Mouse (Mus musculus): ENCODE measurements around the gene Thumpd3. TPM values are rescaled to one million over a fixed set of nuclear protein-coding genes. Genes with fewer than 3 reads are reported as not detected.

Thumpd3 gene
- total and polyA plus RNA-seq, 2 experiments from 2014 or later: 29.3 to 45.5 TPM

DNA sequence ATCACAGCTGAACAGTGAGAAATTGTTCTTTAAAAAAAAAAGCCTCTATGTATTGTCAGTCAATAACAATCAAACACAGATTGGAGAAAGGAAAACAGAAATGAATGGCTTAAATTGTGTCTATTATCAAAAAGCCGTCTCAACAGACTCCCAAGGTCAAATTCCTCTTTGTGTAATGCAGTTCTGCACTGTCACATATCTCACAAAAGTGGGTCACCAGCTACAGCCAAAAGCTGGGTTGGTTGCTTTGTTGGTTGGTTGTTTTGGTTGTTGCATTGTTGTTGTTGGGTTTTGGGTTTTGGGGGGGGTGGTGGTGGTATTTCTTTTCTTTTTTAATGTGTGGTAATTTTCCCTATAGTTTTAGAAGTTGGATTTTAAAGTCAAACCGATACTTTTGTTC, 34.1 kb upstream of the Thumpd3 start:
- Histone ChIP-seq H3K4me2 (ENCODE audit: low read depth, low read length) (no peak overlapping the region), H3K27ac (peak overlapping the region; percentile 77), H3K36me3 (ENCODE audit: insufficient read depth, low read length) (no peaks in the 10 kb centered on the region), H3K9ac (replicated peaks; ENCODE audit: low read length) (no peak overlapping the region), H3K27me3 (ENCODE audit: insufficient read depth, low read length) (no peaks in the 10 kb centered on the region), H3K4me3 (ENCODE audit: low read length) (no peak overlapping the region), H3K4me1 (ENCODE audit: insufficient read depth, low read length) (no peaks in the 10 kb centered on the region; the same call in 1 of the 2 replicates), H3K9me3 (ENCODE audit: low read length) (0 out of 2 replicates have a peak, but pooled peaks cover 2% of the 10 kb centered on the region)
- 34% methylated on average over 2 of the region's 2 CpGs for WGBS
- DNase-seq (ENCODE audit: low spot score) (no peak), ATAC-seq (no peak)
- TF ChIP-seq CTCF (IDR thresholded peaks at IDR 0.05; ENCODE audit: low read depth): no peak

DNA sequence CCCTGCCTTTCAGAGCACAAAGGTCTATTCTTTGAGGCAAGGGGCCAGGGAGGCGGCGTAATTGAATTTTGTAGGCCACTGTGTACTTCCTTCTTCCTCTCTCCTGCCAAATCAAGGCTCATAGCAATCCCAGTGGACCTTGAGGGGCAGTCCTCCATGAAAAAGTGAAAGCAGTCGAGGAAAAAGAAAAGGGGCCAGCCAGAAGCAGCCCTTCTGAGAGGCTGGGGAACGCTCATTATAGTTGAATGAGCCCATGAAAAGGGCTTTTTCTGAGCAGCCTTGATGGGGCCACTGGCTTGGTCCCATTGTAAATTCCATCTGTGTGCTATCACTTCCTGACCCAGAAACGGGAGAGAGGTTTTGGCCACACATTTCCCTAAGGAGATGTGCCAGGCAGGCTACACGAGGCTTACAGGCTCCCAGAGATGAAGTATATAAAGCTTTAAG, 33.5 kb upstream of the Thumpd3 start:
- Histone ChIP-seq H3K9ac (replicated peaks; ENCODE audit: low read length) (no peak overlapping the region), H3K36me3 (ENCODE audit: insufficient read depth, low read length) (no peaks in the 10 kb centered on the region), H3K4me1 (ENCODE audit: insufficient read depth, low read length) (no peaks in the 10 kb centered on the region; the same call in 1 of the 2 replicates), H3K27me3 (ENCODE audit: insufficient read depth, low read length) (no peaks in the 10 kb centered on the region), H3K4me2 (ENCODE audit: low read depth, low read length) (0 out of 2 replicates have a peak overlapping the region, but pooled peaks have one; percentile 16), H3K9me3 (ENCODE audit: low read length) (0 out of 2 replicates have a peak, but pooled peaks cover 2% of the 10 kb centered on the region), H3K27ac (peak overlapping the region; percentile 77), H3K4me3 (ENCODE audit: low read length) (no peak overlapping the region)
- peak; percentile 94 for ATAC-seq
- TF ChIP-seq CTCF (IDR thresholded peaks at IDR 0.05; ENCODE audit: low read depth): 0 out of 2 replicates have a peak, but pooled peaks have one; percentile 3
- peak; percentile 89 for DNase-seq (ENCODE audit: low spot score)
- WGBS: 11% methylated on average over 6 of the region's 6 CpGs

DNA sequence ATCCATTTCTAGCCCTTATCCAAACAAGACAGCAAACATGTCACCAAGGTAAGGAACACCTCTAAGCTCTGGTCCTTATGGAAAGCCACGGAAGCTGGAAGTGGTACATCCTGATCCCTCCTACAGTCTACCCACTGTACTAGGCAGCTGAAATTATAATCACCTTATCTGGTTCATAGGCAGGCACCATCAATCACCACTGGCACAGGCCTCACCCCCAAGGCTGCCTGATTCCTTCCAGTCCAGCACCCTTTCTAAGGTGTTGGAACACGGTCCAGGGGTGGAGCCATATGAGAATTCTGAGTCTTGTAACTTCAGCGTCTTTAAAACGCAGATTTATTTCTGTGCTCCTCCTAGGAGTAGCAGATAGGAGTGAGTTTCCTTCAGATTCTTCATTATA, 32.5 kb upstream of the Thumpd3 start:
- no peak overlapping the region for H3K4me3 ChIP-seq (ENCODE audit: low read length)
- no peak overlapping the region for H3K4me2 ChIP-seq (ENCODE audit: low read depth, low read length)
- no peaks in the 10 kb centered on the region for H3K9me3 ChIP-seq (ENCODE audit: low read length)
- TF ChIP-seq CTCF (IDR thresholded peaks at IDR 0.05; ENCODE audit: low read depth): no peak
- DNase-seq (ENCODE audit: low spot score) (no peak), ATAC-seq (no peak)
- H3K4me1 ChIP-seq (ENCODE audit: insufficient read depth, low read length): no peaks in the 10 kb centered on the region; the same call in 1 of the 2 replicates
- no peaks in the 10 kb centered on the region for H3K27me3 ChIP-seq (ENCODE audit: insufficient read depth, low read length)
- WGBS: 77% methylated on average over 4 of the region's 4 CpGs
- H3K36me3 ChIP-seq (ENCODE audit: insufficient read depth, low read length): no peaks in the 10 kb centered on the region
- peak overlapping the region; percentile 77 for H3K27ac ChIP-seq
- no peak overlapping the region for H3K9ac ChIP-seq (replicated peaks; ENCODE audit: low read length)

DNA sequence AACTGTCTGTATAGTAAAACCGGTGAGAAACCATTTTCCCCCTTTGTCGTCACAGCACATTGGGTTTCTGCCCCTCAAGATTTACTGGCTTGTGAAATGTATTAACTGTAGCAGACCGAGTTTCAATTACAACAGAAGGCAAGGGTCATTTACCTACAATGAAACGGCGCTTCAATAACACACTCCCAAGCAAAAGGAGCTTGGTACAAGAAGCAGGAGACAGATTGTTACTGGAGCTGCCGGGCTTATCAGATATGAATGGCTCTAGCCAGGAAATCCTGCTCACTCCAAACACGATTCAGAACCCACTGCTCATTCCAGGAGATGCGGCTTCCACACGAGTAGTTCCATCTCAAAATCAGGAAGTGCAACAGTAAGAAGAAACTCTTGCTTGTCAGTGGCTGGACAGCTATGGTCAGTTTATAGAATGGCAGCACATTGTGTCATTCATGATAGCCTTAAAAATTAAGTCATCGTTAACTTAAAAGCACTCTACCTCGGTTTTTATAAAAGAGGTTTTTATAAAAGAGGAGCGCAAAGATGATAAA, 28.5 kb upstream of the Thumpd3 start:
- ATAC-seq (no peak), DNase-seq (ENCODE audit: low spot score) (no peak)
- H3K27me3 ChIP-seq (ENCODE audit: insufficient read depth, low read length): no peaks in the 10 kb centered on the region
- WGBS: 52% methylated on average over 12 of the region's 12 CpGs
- TF ChIP-seq CTCF (IDR thresholded peaks at IDR 0.05; ENCODE audit: low read depth): no peak
- H3K9ac ChIP-seq (replicated peaks; ENCODE audit: low read length): no peak overlapping the region
- no peak overlapping the region; the same call in 1 of the 2 replicates for H3K27ac ChIP-seq
- no peak overlapping the region for H3K4me3 ChIP-seq (ENCODE audit: low read length)
- no peaks in the 10 kb centered on the region for H3K9me3 ChIP-seq (ENCODE audit: low read length)
- no peak overlapping the region for H3K4me2 ChIP-seq (ENCODE audit: low read depth, low read length)
- H3K36me3 ChIP-seq (ENCODE audit: insufficient read depth, low read length): no peaks in the 10 kb centered on the region
- no peaks in the 10 kb centered on the region; the same call in 1 of the 2 replicates for H3K4me1 ChIP-seq (ENCODE audit: insufficient read depth, low read length)

DNA sequence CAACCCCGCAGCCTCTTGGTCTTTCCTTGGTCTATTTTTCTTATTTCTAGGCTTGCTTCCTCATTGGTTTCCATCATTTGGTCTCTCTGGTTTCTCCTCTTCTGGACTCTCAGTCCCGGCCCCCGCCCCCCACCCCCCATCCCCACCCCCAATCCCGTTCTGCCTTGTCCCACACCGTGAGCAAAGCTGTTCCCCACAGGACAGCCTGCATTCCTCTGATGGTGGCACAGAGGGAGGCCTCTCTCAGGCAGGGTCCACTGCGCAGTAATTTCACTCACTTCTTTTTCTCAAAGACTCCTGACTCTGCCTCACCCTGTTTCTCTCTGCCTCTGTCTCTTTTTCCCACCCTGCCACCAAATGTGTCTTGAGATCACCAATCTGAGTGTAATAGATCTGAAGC, 27.9 kb upstream of the Thumpd3 start:
- WGBS: 39% methylated on average over 6 of the region's 6 CpGs
- no peak for ATAC-seq
- Histone ChIP-seq H3K27ac (no peak overlapping the region), H3K9me3 (ENCODE audit: low read length) (no peaks in the 10 kb centered on the region), H3K4me1 (ENCODE audit: insufficient read depth, low read length) (no peaks in the 10 kb centered on the region; the same call in 1 of the 2 replicates), H3K9ac (replicated peaks; ENCODE audit: low read length) (no peak overlapping the region), H3K27me3 (ENCODE audit: insufficient read depth, low read length) (no peaks in the 10 kb centered on the region), H3K4me2 (ENCODE audit: low read depth, low read length) (no peak overlapping the region), H3K4me3 (ENCODE audit: low read length) (no peak overlapping the region), H3K36me3 (ENCODE audit: insufficient read depth, low read length) (no peaks in the 10 kb centered on the region)
- DNase-seq (ENCODE audit: low spot score): no peak
- TF ChIP-seq CTCF (IDR thresholded peaks at IDR 0.05; ENCODE audit: low read depth): no peak

DNA sequence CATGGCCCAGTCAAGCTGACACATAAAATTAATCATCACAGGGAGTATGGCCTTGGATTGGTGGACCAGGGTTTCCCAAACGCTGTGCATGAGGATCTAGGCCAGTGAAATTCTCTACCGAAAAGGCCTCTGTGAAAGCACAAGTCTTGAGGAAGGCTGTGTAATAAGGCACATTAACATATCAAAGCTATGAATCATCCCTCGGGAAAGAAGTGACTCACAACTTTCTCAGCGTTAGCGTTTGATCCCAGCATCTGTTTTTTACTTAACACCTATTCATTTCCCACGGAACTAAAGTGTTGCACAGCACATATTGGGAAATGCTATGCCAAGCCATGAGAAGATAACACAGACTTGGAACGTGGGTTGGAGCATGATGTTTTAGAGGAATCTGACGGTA, 21.2 kb upstream of the Thumpd3 start:
- no peak for ATAC-seq
- WGBS: 21% methylated on average over 8 of the region's 8 CpGs

DNA sequence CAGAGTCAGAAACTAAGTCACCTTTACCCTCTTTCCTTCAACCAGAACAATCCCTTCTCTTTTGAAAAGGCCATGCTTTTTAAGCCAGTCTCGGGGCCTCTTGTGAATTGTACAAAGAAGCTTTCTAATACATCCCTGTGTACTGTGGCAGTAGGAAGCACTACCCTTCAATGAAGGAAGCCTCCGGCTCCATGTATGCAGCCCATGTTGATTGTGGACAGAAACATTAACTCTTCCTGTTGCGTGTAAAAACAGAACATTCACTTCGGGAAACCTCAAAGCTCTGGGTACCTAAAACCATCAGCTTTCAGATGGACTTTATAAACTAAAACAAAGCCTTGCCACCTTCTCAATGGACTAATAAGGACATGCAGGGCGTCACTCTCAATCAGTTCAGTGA, 20.3 kb upstream of the Thumpd3 start:
- Histone ChIP-seq H3K9me3 (ENCODE audit: low read length) (no peaks in the 10 kb centered on the region), H3K27me3 (ENCODE audit: insufficient read depth, low read length) (no peaks in the 10 kb centered on the region), H3K4me1 (ENCODE audit: insufficient read depth, low read length) (no peaks in the 10 kb centered on the region), H3K36me3 (ENCODE audit: insufficient read depth, low read length) (no peaks in the 10 kb centered on the region), H3K4me2 (ENCODE audit: low read depth, low read length) (no peak overlapping the region), H3K27ac (no peak overlapping the region), H3K4me3 (ENCODE audit: low read length) (no peak overlapping the region), H3K9ac (replicated peaks; ENCODE audit: low read length) (no peak overlapping the region)
- DNase-seq (ENCODE audit: low spot score): no peak
- no peak for TF ChIP-seq CTCF (IDR thresholded peaks at IDR 0.05; ENCODE audit: low read depth)
- 42% methylated on average over 5 of the region's 5 CpGs for WGBS
- ATAC-seq: no peak

More for the DNA sequence above, 21.2 kb upstream of the Thumpd3 start:
- H3K4me2 ChIP-seq (ENCODE audit: low read depth, low read length): no peak overlapping the region
- H3K4me1 ChIP-seq (ENCODE audit: insufficient read depth, low read length): no peaks in the 10 kb centered on the region
- H3K9me3 ChIP-seq (ENCODE audit: low read length): no peaks in the 10 kb centered on the region
- no peak overlapping the region for H3K9ac ChIP-seq (replicated peaks; ENCODE audit: low read length)
- DNase-seq (ENCODE audit: low spot score): no peak
- TF ChIP-seq CTCF (IDR thresholded peaks at IDR 0.05; ENCODE audit: low read depth): no peak
- no peaks in the 10 kb centered on the region for H3K36me3 ChIP-seq (ENCODE audit: insufficient read depth, low read length)
- H3K27me3 ChIP-seq (ENCODE audit: insufficient read depth, low read length): no peaks in the 10 kb centered on the region
- H3K27ac ChIP-seq: no peak overlapping the region
- no peak overlapping the region for H3K4me3 ChIP-seq (ENCODE audit: low read length)

Data from hindbrain, postnatal 0 days (tissue).